Mouse (Mus musculus): ENCODE data around the gene Mtss1l.

Gene Mtss1l

DNA sequence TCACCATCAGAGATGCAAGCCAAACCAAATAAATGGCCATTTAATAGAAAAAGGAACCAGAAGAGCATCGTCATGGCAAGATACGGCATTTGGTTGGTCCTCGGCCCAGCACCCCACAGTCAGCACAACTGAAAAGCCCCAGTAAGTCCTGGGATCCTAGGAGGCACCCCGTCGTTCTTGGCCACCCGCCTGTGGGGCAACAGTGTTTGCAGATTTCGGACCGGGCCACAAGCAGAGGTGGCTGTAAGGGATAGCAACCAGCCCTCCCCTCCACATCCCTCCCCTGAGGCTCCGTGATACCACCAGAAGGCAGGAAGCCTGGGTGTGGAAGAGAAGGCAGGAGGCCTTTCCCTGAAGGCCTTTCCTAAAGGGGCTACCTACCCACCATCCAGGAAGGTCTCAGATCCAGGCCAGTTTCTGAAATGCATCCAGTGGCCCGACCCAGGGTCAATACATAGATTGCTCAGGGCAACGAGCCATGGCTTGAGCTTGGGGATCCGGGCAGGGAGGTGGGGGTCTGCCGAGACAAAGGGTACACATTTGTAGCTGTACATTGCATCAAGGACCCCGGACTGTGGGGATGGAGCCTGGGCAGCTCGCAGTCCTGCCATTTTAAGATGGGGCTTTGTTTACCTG, 20.7 kb downstream of the Mtss1l start:
- no peak for DNase-seq

DNA sequence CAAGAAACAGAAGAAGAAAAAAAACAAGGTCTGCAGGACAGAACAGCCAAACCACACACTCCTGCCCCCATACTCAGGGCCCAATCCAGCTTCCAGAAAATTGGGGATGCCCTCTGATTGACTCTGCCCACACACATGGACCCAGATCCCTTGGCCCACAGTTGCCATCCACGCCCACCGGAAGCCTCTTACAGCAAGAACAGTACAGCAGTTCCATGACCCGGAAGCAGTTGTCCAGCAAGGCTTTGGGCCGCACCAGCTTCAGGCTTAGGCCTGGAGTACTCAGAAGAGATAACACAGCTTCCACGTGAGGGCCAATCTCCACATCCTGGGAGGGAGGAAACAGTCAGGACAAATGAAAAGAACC, 21.2 kb downstream of the Mtss1l start:
- DNase-seq = no peak

DNA sequence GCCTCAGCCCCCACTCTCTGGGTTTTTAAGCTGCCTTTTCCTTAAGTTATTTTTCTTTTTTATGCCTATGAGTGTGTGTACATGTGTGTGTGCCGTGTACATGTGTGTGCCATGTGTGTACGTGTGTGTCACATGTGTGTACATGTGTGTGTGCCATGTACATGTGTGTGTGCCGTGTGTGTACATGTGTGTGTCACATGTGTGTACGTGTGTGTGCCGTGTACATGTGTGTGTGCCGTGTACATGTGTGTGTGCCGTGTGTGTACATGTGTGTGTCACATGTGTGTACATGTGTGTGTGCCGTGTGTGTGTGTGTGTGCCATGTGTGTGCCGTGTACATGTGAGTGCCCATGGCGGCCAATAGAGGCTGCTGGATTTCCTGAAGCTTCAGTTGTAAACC, 23.9 kb downstream of the Mtss1l start:
- no peak for DNase-seq

DNA sequence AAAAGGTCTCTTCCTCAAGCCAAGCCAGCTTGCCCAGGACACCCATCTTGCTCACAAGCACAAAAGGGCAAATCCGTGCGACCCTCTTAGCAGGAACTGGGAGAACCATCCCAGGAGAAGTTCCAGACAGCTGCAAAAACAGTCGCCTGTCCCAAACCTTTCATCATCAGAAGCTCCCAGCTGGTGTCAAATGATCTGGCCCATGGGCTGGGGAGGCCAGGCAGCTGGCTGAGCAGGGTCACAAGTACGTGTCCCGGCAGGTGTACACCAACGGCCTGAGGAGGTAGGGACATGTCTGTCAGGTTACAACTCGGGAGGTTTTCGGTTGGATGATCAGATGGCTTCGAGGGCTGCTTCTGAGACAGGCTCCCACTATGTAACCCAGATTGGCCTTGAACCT, 25.4 kb downstream of the Mtss1l start:
- no peak for DNase-seq

DNA sequence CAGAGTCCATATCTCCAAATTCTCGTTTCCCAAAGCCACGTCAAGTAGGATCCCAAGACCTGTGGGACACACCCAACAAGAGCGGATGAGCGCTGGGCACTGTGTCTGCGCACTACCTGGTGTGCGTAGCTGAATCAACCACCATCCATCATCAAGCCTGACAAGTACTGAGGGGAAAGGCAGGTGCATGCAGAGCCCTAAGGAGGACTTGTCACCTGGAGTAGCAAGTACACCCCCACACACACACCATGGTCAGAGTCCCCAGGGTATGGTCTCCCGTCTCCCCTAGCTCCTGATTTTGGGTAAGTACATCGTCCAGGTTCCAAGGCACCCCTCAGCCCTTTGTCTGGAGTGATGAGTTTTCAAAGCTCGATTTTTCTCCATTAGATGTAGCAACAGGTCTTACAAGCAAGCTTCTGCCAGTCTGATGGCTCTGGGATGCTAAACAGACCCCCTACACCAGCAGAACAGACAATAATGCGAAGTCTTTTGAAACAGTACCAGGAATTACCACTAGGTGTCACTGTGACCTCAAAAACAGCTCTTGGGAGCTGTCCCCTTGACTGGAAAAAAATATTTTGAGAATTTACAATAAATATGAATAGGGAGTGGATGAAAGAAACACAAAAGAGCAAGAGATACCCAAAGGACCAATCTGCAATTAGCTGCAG, 28.4 kb downstream of the Mtss1l start:
- peak in 1 of 2 experiments; percentile 50 for DNase-seq

DNA sequence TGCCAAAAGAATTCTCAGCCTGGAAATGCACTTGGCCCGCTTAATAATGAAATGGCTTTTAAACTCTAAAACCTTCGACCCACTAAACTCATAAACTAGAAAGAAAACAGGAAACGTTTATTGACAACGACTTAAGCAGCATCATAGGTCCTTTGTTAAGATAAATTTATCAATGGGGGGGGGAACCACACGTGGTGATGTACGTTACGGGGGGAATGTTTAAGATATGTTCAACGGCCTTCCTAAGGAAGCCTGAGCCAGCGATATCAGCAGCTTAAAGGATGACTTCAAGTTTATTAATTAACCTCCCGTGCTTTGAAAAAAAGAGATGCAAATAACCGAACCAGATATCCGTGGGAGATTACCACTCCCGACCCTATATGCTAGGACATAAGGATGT, 29.0 kb downstream of the Mtss1l start:
- DNase-seq = no peak

DNA sequence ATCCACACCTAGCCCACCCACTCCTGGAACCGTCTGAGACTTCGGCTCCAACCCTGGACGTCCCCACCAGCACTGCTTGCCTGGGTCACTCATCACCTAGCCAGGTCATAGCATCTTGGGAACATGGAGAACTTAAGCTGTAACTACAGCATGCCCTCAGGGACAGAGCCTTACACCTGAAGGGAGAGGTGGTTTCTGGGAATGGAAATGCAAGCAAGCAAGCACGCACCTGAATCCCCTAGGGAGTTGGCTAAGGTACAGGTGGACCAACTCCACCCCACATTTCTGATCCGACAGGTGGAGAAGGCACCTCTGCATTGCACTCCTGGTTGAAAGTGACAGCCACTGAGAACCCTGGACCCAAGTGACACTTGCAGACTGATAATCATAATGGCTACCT, 30.2 kb downstream of the Mtss1l start:
- no peak for DNase-seq

DNA sequence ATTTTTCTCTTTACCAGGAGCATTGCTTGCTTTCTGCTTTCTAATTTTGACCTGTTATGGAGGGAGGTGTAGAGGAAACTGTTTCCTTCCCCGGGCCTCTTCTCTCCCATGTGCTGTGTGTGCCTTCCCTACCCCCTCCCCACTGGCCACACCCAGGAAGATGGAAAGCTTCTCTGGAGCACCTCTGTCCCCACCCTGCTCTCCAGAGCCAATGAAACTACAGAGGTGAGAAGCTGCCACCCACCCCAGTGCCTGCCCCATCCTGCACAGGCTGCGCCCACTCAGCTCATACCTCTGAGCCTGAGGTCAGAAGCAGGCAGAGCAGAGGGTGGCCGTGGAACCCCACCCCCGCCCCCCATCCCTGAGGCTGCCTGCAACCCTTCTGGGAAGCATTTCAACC, 33.4 kb downstream of the Mtss1l start:
- DNase-seq = no peak

DNA sequence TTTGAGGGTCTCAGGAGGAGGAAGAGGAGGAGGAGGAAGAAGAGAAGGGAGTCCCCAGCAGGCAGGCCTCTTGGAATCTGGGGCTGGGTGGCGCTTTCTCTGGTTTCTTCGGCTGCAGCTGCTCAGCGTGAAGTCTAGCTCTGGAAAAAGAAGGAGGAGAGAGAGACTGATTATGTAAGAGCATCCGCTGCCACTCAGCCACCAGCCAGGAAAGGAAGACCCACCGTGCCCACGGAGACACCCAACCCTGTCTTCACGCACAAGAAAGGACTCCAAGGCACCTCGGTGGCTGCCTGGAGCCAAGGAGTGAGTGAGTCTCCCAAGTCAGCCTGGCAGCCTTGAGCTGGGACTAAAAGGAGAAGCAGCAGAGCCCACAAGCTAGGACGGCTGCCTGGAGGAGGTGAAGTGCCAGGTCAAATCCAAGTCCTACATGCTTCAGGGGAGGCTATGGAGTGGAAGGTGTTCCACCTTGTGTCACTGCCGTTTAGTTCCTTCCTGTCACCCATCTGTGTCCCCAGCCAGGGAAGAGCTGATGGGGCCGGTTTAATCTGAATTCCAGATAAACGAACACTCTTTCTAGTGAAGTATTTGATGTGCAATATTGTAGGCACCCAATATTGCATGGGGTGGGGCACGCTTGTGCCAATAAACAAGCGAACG, 34.4 kb downstream of the Mtss1l start:
- no peak for DNase-seq

DNA sequence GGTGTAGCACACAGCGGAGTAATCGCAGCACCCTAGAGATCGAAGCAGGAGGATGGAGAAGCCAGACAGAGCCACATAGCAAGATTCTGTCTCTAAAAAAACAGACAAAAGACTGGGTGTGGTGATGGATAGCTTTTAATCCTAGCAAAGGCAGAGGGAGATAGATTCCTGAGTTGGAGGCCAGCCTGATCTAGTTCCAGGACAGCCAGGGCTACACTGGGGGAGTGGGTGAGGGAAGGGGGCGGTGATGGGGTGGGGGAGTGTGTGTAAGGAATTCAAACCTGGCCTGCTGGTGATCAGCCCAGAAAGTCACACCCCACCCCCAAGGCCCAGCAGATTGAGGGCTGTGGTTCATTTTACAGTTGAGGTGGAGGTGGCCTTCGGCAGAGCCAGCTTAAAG, 34.9 kb downstream of the Mtss1l start:
- DNase-seq = no peak

DNA sequence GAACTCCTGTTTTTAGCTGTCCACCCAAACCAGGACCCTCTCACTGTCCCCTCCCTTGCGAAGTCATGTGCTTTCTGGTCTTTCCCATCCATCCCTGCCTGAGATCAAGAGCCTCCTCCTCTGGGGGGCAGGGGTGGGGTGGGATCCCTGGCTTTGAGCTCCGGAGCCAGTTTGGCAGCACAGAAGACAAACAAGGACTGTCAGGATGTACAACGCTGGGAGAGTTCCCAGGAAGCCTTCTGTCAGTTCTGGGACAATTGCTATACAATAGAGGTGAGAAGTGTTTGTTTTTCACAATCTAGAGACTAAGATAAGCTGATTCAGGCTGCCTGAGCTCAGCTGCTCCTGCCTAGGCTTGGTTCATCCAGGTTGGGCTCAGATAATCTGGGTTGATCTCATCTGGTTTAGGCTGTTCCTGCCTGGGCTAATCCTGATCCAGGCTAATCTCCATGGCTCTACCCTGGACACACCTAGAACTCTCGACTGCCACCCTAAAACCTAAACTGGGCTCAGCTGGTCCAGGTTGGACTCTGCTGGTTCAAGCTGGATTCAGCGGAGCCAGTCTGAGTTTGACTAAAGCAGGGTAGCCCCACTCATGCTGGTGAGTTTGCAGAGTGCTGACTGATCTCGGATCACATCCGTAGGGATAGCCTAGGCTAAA, 39.1 kb downstream of the Mtss1l start:
- peak in 1 of 2 experiments; percentile 24 for DNase-seq

DNA sequence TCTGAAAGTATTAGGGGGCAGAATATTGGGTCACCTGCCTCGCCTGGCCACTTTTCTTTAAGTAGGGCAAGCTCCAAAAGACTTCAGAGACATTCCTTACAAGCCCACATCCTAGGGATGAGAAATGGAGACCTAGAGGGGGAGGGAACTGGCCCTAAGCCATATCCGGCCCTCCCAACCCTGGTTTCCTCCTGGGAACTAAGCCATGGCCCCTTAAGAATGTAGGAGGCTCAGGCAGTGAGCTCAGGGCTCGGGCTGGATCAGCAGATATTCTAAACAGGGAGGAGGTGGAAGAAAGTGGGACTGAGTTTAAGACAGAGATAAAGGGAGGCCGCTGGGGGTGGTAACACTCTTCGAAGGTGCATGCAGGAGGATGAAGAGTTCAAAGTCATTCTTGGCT, 39.9 kb downstream of the Mtss1l start:
- peak; percentile 85 to 87 for DNase-seq

DNA sequence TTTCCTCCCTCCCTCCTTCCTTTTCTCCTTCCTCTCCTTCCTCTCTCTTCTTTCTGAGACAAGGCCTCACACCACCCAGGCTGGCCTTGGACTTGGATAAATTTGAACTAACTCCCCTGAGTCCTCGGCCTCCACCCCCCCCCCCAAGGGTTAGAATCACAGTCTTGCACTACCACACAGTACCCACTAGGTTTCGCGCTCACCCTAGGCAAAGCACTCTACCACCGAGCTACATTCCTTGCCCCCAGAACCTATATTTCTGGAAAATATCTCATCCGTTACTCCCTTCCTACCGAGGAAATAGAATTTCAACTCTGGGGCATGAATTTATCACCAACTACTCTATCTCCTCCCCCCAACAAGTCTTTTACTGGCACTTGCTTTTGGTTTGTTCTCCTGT, 40.7 kb downstream of the Mtss1l start:
- peak in 1 of 2 experiments; percentile 33 for DNase-seq

DNA sequence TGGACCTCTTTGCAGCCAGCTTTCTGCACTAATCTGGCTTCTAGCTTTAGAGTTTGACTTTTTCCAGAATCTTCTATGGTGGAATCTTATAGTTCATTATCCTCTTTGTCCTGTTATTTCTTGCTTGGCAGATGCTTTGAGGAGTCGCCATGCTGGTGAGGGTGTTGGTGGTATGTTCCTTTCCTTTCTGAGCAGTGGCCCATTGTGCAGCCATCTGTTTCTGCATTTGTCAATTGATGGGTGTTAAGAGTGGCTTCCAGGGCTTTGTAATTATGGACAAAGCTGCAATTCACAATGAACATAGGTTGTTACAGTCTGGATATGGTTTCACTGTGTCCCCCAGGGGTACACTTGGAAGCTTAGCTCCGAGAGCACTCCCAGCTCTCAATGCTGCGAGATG, 43.4 kb downstream of the Mtss1l start:
- DNase-seq = no peak

DNA sequence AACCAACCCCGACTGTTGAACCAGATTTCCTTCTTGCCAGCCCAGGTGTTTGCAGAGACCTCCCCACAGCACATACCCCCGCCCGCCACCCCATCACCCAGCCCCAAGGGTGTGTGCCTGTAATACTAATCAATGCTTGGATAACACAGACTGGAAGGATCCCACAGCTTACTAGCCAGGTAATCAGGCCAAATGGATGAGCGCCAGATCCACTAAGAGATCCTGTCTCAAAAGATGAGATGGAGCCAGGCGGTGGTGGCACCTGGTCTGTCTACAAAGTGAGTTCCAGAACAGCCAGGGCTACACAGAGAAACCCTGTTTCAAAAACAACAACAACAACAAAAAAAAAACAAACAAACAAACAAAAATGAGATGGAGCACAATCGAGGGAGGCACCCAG, 46.0 kb downstream of the Mtss1l start:
- DNase-seq = no peak

DNA sequence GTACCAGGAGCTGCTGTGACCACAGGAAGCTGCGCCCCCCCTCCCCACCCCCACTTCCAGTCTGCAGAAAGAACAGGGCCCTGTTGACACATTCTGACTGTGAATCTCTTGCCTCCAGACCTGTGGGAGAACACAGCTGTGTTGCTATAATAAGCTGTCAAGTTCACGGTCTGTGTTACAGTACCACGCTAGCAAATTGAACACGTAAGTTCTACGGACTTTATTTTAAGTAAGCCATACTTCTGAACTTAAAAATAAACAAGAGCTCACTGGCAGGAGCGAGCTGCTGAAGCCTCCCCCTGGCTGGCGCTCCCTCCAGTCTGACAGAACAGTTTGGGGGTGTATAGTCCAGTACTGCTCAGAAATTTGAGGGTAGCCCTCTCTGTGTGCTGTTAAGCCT, 51.2 kb downstream of the Mtss1l start:
- no peak for DNase-seq

DNA sequence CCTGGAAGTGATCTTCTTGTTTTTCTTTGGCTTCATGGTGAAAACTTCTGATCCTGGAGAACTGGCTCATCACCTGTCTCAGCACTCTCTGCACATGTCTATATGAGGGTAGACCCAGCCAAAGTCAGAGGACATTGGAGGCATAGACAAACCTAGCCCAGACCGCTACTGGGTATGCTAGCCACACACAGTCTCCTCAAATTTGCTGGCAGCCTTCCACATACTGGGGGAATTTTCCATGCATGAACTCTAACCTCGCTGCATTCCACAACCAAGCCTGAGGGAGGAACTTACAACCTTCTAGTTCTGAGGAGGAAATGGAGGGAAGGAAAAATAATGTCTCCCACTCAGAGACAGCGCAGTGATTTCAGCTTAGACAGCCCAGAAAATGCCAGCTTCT, 52.8 kb downstream of the Mtss1l start:
- peak; percentile 88 to 91 for DNase-seq

DNA sequence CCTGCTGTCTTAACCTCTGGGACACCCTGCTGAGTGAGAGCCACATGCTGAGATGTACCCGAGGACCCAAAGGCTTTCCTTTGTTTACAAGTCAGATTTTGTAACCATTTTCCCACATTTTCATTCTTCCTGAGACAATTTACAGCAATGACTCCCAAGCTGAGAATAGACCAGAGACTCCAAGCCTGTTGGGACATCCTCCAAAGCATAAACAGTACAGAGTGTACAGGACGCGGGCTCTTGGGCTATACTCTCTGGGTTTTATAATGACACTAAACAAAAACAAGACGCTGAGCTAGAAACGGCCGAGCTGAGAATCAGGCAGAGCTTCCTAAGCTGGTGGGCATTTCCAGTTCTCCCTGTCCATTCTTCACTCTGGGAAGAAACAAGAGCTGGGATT, 53.4 kb downstream of the Mtss1l start:
- no peak for DNase-seq

DNA sequence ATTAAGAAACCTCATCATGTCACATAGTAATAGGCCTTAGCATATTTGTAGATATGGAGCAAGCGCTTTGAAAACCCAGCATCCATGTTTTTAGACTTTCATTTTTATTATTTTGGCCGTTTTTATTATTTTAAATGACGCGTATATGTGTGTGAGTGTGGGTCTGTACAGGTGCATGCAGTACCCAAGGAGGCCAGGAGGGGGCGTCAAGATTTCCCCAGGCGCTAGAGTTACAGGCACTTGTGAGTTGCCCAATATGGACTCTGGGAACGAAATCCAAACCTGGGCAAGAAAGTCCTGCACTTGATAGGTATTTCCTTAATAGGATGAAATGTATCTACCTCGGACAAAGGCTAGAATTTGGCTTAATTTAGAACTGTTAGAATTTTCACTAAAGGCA, 54.0 kb downstream of the Mtss1l start:
- no peak for DNase-seq

DNA sequence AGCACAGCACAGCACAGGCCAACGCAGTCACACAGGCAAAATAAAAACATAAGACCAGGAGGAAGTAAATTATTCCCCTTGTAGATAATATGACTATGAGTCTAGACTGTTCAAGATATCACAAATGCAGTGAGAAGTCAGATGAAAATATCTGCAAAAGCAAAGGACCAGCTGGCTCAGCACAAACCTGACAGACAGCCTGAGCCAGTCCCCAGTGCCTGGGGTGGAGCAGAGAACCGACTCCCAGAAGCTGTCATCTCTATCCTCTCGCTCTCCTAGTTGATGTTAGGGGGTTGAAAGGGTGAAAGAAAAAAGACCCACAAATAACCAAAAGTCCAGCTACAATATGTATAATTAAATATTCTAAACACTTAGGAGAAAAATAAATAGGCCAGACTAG, 54.4 kb downstream of the Mtss1l start:
- DNase-seq = no peak

DNA sequence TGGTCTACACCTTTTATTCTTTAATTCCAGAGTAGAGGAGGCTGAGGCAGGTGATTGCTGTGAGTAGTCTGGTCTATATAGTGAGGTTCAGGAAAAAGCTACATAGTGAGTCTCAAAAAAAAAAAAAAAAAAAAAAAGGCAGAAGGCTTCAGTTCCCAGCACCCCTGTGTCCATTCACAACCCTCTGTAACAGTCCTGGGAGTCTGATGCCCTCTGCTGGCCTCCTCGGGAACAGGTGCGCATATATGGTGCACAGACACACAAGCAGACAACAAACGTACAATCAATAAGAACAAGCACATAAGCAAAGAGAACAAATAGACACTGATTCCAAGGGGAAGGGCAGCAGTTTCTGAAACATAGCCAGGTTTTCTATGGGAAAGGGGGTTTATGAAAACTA, 55.1 kb downstream of the Mtss1l start:
- DNase-seq = no peak

DNA sequence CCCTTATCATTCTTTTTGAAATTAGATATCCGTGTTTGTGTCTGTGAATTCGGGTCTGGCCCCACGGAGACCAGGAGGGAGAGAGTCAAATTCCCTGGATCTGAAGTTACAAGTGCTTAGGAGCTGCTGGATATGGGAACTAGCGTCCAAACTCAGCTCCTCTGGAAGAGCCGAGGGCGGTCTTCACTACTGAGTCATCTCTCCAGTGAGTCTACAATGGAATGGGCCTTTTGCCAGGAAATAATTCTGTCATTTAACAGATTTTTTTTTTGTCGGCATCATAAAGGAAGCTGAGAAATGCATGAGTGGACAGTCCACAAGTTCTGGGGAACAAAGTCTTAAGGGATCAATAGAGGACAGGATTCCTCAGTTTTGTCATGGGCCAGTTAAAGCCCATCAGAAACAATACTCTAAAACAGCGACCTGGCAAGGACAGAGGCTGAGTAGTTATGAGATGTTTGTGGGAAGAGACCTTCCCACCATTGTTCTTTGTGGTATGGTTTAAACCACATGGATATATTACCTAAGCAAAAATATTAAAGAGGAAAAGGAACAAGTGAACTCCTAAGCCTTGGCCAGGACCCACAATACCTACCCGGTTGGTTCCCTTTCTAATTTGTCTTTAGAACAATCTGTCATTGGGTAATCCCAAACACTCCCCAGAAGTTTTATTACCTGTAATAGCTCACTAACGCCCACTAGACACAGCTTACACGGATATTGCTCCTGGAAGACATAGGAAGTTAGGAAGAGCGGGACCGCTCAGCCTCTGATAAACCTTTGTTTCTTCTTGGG, 58.8 kb downstream of the Mtss1l start:
- no peak for DNase-seq

DNA sequence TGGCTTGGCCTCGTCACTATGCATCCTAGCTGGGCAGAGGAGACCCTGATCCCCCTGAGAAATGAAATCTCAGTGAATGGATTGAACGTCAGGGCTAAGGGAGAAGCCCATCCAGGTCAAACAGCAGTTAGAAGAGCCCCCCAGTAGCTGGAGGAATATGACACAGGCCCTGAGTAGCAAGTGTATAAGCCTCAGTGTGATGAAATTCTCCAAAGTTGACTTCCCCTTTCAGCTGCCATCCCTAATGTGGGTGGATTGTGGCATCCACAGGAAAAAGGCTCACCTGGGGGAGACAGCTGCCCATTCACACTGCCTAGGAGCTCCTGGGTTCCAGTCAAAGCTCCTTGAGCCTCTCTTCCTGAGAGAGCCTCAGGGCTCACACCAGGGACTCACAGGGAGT, 64.1 kb downstream of the Mtss1l start:
- DNase-seq = no peak

All from kidney, postnatal 25 days (tissue).